Mouse (Mus musculus) layer of hippocampus, postnatal 25 days (tissue): ENCODE results near the gene Vmn2r50. TPM values are rescaled to one million over a fixed set of nuclear protein-coding genes. Genes with fewer than 3 reads are reported as not detected.
"Not testable (repeated sequence)": the region's sequence is repeated elsewhere in the genome, so short reads cannot be mapped to it uniquely, and the experiment has no call there.

Source experiments
- DNase-seq, 2 experiments: peaks; one replicate each; pipeline ENCODE4 v3.0.0; 2022; ENCODE audit warnings: mixed read lengths in 2 of 2, low spot score in 1 of 2; ENCODE audit errors: extremely low spot score in 1 of 2
- total RNA-seq, 2 experiments: library from RNA; stranded (reverse); gene quantifications; 2 replicates each; pipeline ENCODE4 v1.2.3; 2021

Gene Vmn2r50
- not detected for total RNA-seq

GRCm38 (mm10) chr7:10053196-10053595 is at the start of gene Vmn2r50:
Gene Vmn2r50 (minus strand): TSS chr7:10053296.
- DNase-seq, result not testable (repeated sequence)

DNA sequence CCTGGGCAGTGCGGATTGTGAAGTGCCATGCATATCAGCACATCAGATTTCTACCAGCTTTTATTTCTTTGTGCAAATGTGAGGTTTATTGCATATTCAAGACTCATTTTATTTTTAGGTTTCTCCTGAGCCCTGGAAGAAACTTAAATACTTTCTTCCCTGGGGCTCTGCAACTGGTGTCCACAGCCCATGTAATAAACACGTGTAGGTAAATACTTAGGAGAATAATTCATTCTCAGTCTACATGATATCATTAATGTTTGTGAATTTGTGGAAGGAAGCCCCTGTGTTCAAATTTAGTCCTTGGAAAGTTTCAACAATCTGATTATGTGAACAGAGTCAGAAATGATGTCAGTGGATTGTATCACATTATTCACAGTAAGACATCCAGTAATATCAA is 60.9 kb downstream of the Vmn2r50 start, which contains the start of gene Vmn2r49:
Gene Vmn2r49 (minus strand): TSS at position 101 of the 400 bp plus-strand sequence.
- not testable (repeated sequence) for DNase-seq

Other genes with a start within 250 kb of the Vmn2r50 start
- not detected for gene Vmn2r47, start 212.0 kb downstream of the Vmn2r50 start, total RNA-seq
- gene Vmn2r48, start 99.7 kb downstream of the Vmn2r50 start, total RNA-seq, result not detected
- not detected for gene Vmn2r49, start 61.0 kb downstream of the Vmn2r50 start, total RNA-seq
- not detected for gene Vmn2r51, start 52.4 kb upstream of the Vmn2r50 start, total RNA-seq
- gene Vmn2r52, start 123.3 kb upstream of the Vmn2r50 start, total RNA-seq, result not detected
- not detected for gene Vmn1r66, start 224.7 kb upstream of the Vmn2r50 start, total RNA-seq